Mouse (Mus musculus) common myeloid progenitor, adult 5-6 weeks (primary cell): ENCODE measurements at regions not wholly inside any gene's neighbourhood (a gene's known extent, or its start where the extent isn't known, plus 50 kb on each side); places are given as distances from the start of the nearest gene placed in this dataset.

Experiments used
- ATAC-seq: replicated peaks from 2 replicates; pipeline ENCODE4 v1.8.0; 2016; ENCODE audit warnings: low read depth, mild to moderate bottlenecking, moderate TSS enrichment, inconsistent platforms; ENCODE audit not compliant: poor library complexity, severe bottlenecking

GRCm38 (mm10) chr4:54704696-54705095 lies 240.2 kb upstream of the Zfp462 start:
- ATAC-seq, result no peak

GRCm38 (mm10) chr4:54709751-54710150 lies 235.1 kb upstream of the Zfp462 start:
- no peak for ATAC-seq

- ATAC-seq, result no peak
These were observed 231.9 kb upstream of the Zfp462 start for GRCm38 (mm10) chr4:54712929-54713328.

DNA sequence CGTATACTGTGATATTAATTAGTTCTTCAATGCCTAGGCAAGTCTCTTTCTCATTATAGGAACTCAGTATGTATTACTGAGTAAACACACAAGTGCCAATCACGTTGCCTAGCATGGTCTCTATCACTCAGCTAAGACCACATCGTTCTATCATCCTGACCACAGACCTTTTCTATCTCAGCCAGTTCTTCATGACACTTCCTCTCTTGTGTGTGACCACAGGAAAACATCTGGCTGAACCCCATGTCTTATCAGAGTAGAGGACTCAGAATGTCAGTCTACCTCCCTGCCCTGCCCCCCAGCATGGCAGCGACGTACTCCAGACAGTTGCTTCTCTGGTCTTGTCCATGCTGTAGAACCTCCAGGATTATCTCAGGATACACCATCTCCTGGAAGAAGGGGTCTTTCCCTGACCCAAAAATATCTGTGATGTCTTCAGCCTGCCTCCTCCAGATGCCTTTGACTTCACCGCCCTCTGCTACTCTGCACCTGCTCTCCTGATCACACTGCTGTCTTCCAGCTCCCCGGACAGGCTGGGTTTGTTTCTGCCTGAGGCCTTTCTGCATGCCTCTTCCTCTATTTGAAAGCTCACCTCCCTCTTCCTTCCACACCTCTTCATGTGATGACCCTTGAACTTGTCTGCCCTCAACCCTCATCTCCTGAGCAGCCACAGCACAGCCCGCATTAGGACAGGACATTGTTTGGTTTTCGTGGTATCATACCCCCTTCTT lies 230.1 kb upstream of the Zfp462 start:
- ATAC-seq, result peak; percentile 95

DNA sequence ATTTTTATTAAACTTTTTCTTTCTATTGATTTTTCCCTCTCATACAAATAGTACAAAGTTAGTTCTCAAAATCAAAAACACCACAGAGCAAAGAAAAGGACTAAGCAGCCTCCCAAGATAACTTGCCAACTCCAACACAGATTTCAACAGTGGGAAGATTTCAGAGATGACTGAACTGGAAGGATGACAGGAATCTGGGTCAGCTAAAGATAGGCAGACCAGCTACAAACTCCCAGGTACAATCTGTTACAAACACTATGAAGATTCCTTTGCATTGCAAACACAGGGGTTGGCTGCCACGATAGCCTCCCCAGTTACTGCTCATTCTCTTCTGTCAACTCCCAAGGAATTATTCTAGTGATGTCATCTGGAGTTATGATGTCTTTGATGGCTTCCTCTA lies 226.8 kb upstream of the Zfp462 start:
- no peak for ATAC-seq

DNA sequence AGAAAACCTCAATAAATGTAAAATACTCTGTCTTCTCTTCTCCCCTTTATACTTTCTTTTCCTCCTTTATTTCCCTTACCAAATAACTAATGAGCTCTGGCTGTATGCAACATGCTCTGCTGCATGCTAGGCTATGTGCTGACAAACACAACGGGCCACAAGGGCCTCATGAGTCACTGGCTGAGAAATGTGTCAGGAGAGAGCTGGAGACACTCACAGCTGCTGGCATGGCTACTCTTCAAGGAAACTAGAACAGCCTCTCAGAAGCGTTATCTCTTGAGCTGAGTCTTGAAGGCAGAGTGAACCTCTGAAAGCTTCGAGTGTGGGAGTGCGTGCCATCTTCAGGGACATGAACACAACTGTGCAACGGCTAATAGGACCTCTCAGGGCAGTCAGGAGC lies 205.8 kb upstream of the Zfp462 start:
- no peak for ATAC-seq

DNA sequence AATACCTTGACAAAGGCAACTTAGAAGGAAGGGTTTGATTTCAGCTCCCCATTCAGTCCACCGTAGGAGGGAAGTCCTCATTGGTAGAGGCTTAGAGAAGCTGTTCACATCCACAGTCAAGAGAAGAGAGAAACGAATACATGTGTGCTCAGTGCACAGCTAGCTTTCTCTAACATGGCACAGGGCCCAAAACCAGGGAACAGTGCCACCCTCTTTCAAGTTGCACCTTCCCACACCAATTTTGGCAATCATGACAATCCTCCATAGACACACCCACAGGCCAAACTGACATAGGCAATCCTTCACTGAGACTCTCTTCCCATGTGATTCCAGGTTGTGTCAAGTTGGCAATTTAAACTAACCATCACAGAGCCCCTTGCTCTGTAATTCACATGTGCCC lies 193.4 kb upstream of the Zfp462 start:
- no peak for ATAC-seq

- ATAC-seq, result no peak
These were observed 188.4 kb upstream of the Zfp462 start for GRCm38 (mm10) chr4:54756441-54756840.

DNA sequence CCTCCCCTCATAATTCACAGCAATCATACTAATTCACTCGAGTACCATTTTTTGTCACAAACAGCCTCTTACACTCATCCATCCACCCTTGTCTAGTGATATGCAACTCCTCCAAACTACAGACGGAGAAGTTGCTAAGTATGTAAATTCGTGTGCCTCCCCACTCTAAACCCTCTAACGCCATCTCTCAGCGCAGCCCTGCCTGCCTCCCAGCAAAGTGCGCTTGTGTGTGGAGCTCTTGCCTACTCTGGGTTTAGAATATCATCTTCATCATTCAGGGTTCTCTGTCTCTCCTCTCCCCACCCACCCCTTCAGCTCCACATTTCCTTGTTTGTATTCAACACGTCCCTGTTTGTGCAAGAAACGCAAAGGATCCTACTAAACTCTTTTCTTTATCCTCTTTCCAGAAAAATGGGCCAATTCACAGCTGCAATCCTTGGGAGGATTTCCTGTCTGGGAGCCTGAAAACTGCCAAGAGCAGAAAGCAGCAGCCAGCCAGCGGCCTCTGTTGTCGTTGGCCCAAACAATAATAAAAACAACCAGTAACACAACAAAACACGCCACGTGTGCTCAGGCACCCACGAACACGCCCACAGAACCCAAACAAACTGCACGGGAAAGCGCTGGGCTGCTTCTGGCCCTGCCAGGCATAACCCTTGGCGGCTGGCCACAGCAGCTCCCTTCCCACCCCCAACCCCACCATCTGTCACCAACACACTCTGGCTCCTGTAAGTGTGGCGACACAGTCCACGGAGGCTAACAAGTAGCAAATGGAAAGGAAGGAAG lies 186.9 kb upstream of the Zfp462 start:
- peak; percentile 82 for ATAC-seq

- ATAC-seq, result no peak
These were observed 186.4 kb upstream of the Zfp462 start for GRCm38 (mm10) chr4:54758501-54758829.

- no peak for ATAC-seq
These were observed 183.6 kb upstream of the Zfp462 start for GRCm38 (mm10) chr4:54761257-54761656.

GRCm38 (mm10) chr4:54765045-54765444 lies 179.8 kb upstream of the Zfp462 start:
- no peak for ATAC-seq

DNA sequence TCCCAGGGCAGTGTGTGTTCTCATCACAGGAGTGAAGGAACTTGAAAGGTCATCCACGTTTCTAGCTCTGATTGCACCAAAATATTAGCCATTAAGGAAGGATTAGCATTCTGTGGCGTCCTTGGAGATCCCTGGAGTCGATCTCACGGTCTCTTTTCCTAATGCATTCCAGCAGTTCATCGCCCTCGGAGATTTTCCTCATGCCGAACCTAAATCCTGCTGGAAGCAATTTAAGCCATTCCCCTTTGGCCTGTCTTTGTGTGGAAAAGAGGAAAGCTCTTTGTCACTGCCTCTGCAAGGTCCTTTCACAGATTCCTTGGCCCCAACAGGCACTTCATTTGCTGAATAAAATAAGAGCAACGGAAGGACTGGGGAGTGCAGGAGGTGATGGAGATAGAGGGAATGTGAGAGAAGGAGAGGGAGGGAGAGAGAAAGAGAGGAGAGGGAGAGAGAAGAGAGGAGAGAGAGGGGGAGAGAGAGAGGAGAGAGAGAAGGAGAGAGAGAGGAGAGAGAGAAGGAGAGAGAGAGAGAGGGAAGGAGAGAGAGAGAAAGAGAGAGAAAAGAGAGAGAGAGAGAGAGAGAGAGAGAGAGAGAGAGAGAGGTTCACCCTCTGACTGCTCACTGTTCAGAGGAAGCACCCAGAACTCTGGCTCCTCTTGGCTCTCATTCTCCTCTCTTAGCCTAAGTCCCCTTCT lies 177.2 kb upstream of the Zfp462 start:
- no peak for ATAC-seq

DNA sequence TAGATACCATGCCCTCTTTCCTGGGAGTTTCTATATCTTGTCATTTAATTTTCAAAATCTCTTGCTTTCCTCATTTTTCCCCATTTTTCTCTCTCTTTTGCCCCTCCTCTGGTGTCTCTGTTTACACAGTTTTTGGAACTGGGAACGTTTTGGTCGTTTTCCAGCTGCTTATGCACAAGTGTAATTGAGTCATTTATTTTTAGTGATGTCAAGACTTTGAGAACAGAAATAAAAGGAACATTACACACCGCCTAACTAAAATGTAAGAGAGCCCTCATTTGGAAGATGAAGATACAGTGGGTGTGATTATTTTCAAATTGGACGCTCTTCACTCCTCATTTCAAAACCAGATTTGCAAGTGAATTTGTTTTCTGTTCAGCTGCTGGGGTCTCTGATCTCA lies 176.0 kb upstream of the Zfp462 start:
- no peak for ATAC-seq

GRCm38 (mm10) chr4:54774066-54774465 lies 170.8 kb upstream of the Zfp462 start:
- ATAC-seq, result no peak

- ATAC-seq, result no peak
These were observed 170.1 kb upstream of the Zfp462 start for GRCm38 (mm10) chr4:54774717-54775116.

- ATAC-seq, result no peak
These were observed 164.3 kb upstream of the Zfp462 start for GRCm38 (mm10) chr4:54780511-54780910.

DNA sequence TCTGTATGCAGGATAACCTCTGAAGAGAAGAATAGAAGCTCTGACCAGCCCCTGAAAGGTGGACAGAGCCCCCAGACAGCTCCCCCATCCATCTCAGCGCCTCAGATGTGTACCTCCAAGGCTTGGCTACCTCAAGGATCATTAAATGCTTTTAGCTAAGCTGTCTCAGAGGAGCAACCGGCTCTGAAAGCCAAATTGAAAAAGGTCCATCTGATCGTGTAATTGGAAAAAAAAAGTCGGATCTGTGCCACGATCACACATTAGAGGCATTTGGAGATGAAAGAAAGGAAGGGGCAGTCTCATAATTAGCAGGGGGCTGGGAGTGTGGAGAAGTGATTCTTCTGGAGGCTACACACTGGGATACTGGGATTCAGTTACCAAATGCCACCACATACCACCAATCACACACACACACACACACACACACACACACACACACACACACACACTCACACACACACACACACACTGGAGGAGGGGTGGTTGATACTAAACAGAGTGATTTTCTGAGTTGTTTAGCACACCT lies 153.6 kb upstream of the Zfp462 start:
- ATAC-seq, result no peak

DNA sequence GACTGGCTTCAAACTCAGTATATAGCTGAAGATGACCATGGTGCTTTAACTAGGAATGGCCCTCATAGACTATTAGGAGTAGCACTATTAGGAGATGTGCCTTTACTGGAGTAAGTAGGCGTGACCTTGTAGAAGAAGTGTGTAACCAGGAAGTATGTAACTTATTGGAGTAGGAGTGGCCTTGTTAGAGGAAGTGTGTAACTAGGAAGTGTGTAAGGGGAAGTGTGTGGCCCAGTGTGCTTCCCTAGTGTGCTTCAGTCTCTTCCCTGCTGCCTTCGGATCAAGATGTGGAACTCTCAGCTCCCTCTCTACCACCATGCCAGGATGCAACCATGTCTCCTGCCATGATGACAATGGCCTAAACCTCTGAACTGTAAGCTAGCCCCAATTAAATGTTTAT lies 151.0 kb upstream of the Zfp462 start:
- no peak for ATAC-seq

GRCm38 (mm10) chr4:54795246-54795645 lies 149.6 kb upstream of the Zfp462 start:
- ATAC-seq, result no peak

GRCm38 (mm10) chr4:54798523-54798922 lies 146.3 kb upstream of the Zfp462 start:
- ATAC-seq, result peak; percentile 88
